Mouse (Mus musculus) heart, adult 2 months (tissue): Measurements from ENCODE around the gene Ccdc57.

ENCODE experiments used
- CTCF ChIP-seq: fragments of 200-600 bp; IDR thresholded peaks from 2 replicates; pipeline ENCODE4 v1.8.1; 2022; ENCODE audit warnings: antibody characterized with exemption, mild to moderate bottlenecking, moderate library complexity
- POLR2A ChIP-seq: fragments of 200-500 bp; IDR thresholded peaks from 2 replicates; pipeline ENCODE4 v1.6.1; 2011; ENCODE audit warnings: mild to moderate bottlenecking, low read depth, low read length, control low read depth; ENCODE audit not compliant: insufficient read depth

- no peak for TF ChIP-seq POLR2A
- TF ChIP-seq CTCF = no peak
Observed at GRCm38 (mm10) chr11:120796614-120796946, 136.1 kb downstream of the Ccdc57 start.
